Mouse (Mus musculus) neural tube, embryonic 11.5 days (tissue): Measurements from ENCODE around the gene Obsl1. TPM values are rescaled to one million over a fixed set of nuclear protein-coding genes. Genes with fewer than 3 reads are reported as not detected.

Source experiments
- ATAC-seq: fragments of 200-750 bp; cut with Nextera tagmentation; 2 replicates; pipeline ENCODE4 v1.8.0; 2017; ENCODE audit warnings: moderate number of reproducible peaks, mild to moderate bottlenecking, moderate TSS enrichment, moderate library complexity; ENCODE audit not compliant: insufficient read depth, low FRiP score, low TSS enrichment
- DNase-seq: peaks from one replicate; pipeline ENCODE4 v3.0.0-alpha.2; 2015; ENCODE audit warnings: low spot score
- H3K27ac ChIP-seq: fragments of 300-500 bp; sonication (generic); 2 replicates; pipeline ENCODE4 v1.5.1; 2014; ENCODE audit warnings: low read depth, mild to moderate bottlenecking, low read length
- H3K27me3 ChIP-seq: fragments of 300-500 bp; sonication (generic); 2 replicates; pipeline ENCODE4 v1.6.1; 2014; ENCODE audit warnings: mild to moderate bottlenecking, low read length, mixed read lengths; ENCODE audit not compliant: control insufficient read depth, insufficient read depth
- H3K36me3 ChIP-seq: fragments of 300-500 bp; sonication (generic); 2 replicates; pipeline ENCODE4 v1.6.1; 2014; ENCODE audit warnings: mild to moderate bottlenecking, low read length, moderate library complexity, mixed read lengths; ENCODE audit not compliant: control insufficient read depth, insufficient read depth
- H3K4me1 ChIP-seq: fragments of 300-500 bp; sonication (generic); 2 replicates; pipeline ENCODE4 v1.6.1; 2014; ENCODE audit warnings: low read length, mixed read lengths; ENCODE audit not compliant: control insufficient read depth, insufficient read depth
- H3K4me2 ChIP-seq: fragments of 300-500 bp; sonication (generic); 2 replicates; pipeline ENCODE4 v1.6.1; 2014; ENCODE audit warnings: low read depth, mild to moderate bottlenecking, moderate library complexity
- H3K4me3 ChIP-seq: fragments of 300-500 bp; sonication (generic); 2 replicates; pipeline ENCODE4 v1.5.1; 2014; ENCODE audit warnings: low read depth, low read length
- H3K9ac ChIP-seq: fragments of 300-500 bp; sonication (generic); 2 replicates; pipeline ENCODE4 v1.6.1; 2014; ENCODE audit warnings: mild to moderate bottlenecking, low read length
- H3K9me3 ChIP-seq: fragments of 300-500 bp; sonication (generic); 2 replicates; pipeline ENCODE4 v1.6.1; 2016; ENCODE audit warnings: low read length; ENCODE audit not compliant: control insufficient read depth
- WGBS: fragments of 180-500 bp; shearing (Covaris S2); extraction: QIAGEN DNeasy Blood & Tissue Kit; methylation state at CpG from one replicate; pipeline ENCODE4 v1.1.7; 2014; 5-methylcytosine and 5-hydroxymethylcytosine counted together
- polyA plus RNA-seq: library from polyadenylated mRNA; unstranded; fragments of >200 nt; fragmentation: Nextera tagmentation; extraction: Ambion mirVana; gene quantifications from 2 replicates; pipeline ENCODE4 v1.2.1, GENCODE M21; 2014

Obsl1 gene
- polyA plus RNA-seq, 1 experiment from 2014 or later: 44.8 TPM

DNA sequence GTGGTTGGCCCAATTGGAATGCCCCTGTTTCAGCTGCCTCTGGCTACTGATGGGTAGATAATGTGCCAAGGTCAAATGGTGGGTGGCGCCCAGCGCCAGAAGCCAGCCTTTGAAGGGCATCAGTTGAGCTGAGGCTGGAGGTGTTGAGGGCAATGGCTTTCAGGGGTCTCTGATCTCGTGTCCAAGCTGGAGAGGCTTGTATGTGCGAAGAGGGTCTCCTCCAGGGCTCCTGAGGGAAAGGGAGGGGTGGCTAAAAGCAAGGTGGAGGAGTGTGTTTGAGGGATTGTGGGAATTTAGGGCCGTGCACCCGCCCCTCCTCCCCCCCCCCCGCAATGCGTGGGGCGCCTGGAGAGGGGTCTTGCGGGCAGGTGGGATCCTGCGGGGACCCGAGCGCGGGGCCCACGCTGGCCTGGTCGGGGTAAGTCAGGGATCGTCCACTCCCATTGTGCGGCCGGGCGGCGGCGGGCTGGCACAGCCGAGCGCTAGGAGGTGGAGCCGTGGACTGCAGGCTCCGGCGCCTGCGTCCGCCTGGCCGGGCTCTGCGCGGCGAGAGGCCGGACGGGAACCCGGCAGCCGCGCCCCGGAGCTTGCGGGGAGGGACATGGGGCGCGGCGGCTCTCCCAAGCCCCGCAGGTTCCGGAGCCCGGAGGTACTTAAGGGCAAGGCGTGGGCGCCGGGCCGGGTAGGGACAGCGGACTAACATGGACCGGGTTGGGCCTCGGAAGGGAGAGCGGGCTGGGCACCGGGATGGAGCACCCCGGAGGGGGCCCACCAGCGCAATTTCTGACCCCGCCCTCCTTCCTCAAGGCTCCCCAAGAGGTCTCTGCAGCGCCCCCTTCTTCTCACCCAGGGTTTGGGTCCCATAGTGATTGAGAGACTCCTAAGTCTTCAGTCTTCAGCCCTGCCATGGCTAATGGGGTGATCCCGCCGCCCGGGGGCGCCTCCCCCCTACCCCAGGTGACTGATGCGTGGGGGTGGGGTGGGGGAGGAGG is 40.0 kb upstream of the Obsl1 start, which contains the start of gene Slc4a3:
Gene Slc4a3, plus strand, starts transcription at position 302 of the 992 bp plus-strand sequence.
- no peaks in the 10 kb centered on the region for H3K9me3 ChIP-seq
- H3K9ac ChIP-seq: peak within 1 kb of the TSS; percentile 89
- ATAC-seq: peak; percentile 86
- peaks cover 6% of the 10 kb centered on the region for H3K36me3 ChIP-seq
- peaks cover 9% of the 10 kb centered on the region; the same call in 1 of the 2 replicates for H3K4me1 ChIP-seq
- H3K4me2 ChIP-seq: peak within 1 kb of the TSS; percentile 71
- peak within 1 kb of the TSS; percentile 72 for H3K4me3 ChIP-seq
- WGBS: 2% methylated on average over 54 of the region's 64 CpGs
- peak within 1 kb of the TSS; percentile 54 for H3K27ac ChIP-seq
- DNase-seq: peak; percentile 81
- H3K27me3 ChIP-seq: no peaks in the 10 kb centered on the region

DNA sequence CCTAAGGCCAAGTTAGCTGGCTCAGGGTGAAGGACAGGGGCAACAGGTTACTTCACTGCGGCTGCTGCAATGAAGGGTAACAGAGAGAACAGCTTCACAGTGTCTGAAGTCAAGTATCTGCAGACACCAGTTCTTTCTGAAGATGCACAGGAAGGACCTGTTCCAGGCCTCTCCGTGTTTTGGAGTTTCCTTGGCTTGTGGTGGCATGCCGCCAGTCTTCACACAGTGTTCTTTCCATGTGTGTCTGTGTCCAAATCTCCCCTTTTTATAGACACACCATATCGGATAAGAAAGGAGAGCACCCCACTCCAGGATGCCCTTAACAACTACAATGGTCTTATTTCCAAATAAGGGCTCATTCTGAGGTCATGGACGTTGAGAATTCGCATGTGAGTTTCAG is 38.1 kb upstream of the Obsl1 start:
- Histone ChIP-seq H3K4me2 (no peak overlapping the region), H3K4me3 (no peak overlapping the region), H3K27me3 (no peaks in the 10 kb centered on the region), H3K27ac (no peak overlapping the region), H3K9me3 (no peaks in the 10 kb centered on the region), H3K9ac (no peak overlapping the region), H3K4me1 (peaks cover 9% of the 10 kb centered on the region; the same call in 1 of the 2 replicates), H3K36me3 (no peaks in the 10 kb centered on the region)
- no peak for ATAC-seq
- 92% methylated on average over 6 of the region's 6 CpGs for WGBS
- DNase-seq: no peak

DNA sequence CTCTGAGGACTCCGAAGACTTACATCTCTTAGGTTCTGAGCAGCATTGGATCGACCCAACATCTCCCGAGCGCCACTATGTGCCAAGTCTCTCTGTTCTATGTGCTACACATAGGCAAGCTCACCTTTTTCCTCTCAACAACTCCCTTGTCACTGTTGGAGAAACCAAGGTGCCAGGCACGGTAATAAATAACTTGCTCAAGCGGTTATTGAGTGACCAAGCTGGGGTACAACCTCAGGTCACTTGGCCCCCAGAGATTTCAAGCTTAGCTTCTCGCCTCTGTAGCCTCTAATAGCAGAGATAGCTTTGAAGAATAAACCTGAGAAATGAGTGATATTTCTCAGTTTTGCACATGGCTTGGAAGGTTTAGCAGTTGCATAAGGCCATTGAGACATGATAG is 35.2 kb upstream of the Obsl1 start:
- 91% methylated on average over 7 of the region's 7 CpGs for WGBS

DNA sequence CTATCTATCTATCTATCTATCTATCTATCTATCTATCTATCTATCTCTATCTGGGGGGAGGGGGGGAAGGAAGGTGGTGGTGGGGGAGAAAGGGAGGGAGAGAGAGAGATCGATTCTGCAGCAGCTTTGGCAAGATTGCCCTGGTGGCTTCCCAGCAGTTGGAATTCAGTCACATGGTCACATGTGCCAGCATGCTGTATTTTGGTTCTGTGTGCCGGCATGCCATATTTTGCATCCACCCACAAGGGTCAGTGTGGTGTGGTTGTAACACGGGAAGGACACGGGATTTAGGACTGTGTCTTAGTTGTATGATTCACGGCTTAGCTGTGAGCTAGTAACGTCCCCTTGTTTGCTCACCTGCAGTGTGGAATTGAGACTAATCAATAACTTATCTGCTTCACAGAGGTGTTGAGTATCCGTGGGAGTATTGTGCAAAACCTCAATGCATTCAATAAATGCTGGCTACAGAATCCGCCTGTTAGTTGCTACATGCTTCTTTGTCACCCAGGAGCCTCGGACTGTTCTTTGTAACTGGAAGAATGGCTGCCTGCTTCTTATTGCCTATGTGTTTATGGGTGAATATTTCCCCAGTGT is 32.4 kb upstream of the Obsl1 start:
- H3K4me3 ChIP-seq: no peak overlapping the region
- WGBS: 83% methylated on average over 9 of the region's 9 CpGs
- ATAC-seq (no peak), DNase-seq (no peak)
- H3K9me3 ChIP-seq: no peaks in the 10 kb centered on the region
- H3K36me3 ChIP-seq: peaks cover 2% of the 10 kb centered on the region; the same call in 1 of the 2 replicates
- no peak overlapping the region for H3K9ac ChIP-seq
- no peak overlapping the region for H3K4me2 ChIP-seq
- H3K27ac ChIP-seq: no peak overlapping the region
- H3K27me3 ChIP-seq: no peaks in the 10 kb centered on the region
- H3K4me1 ChIP-seq: no peaks in the 10 kb centered on the region

More for the DNA sequence above, 35.2 kb upstream of the Obsl1 start:
- H3K36me3 ChIP-seq: no peaks in the 10 kb centered on the region
- ATAC-seq: no peak
- H3K4me3 ChIP-seq: no peak overlapping the region
- peaks cover 3% of the 10 kb centered on the region; the same call in 1 of the 2 replicates for H3K4me1 ChIP-seq
- no peaks in the 10 kb centered on the region for H3K9me3 ChIP-seq
- no peaks in the 10 kb centered on the region for H3K27me3 ChIP-seq
- no peak for DNase-seq
- no peak overlapping the region for H3K9ac ChIP-seq
- no peak overlapping the region for H3K4me2 ChIP-seq
- H3K27ac ChIP-seq: no peak overlapping the region

DNA sequence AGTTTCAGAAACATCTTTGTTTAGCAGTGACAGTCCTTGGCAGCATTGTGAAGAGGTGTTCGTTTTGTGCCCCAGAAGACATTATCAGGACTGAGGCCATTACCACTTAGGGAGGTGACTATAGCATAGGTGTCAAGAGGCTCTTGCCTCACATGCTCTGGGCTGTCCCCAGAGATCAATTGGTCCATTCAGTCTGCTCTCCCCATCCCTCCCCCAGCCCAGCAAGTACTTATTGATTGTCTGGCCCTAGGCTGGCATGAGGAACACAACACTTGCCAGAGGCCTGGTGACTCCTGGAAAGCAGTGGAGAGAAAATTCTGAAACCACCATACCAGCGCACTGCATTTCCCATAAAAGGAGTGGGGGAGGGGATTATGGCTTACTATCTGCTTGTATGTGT is 31.3 kb upstream of the Obsl1 start:
- no peak for ATAC-seq
- no peaks in the 10 kb centered on the region for H3K9me3 ChIP-seq
- no peaks in the 10 kb centered on the region for H3K27me3 ChIP-seq
- DNase-seq: no peak
- H3K4me2 ChIP-seq: no peak overlapping the region
- no peak overlapping the region for H3K9ac ChIP-seq
- no peak overlapping the region for H3K4me3 ChIP-seq
- 76% methylated on average over 2 of the region's 2 CpGs for WGBS
- H3K27ac ChIP-seq: no peak overlapping the region
- no peaks in the 10 kb centered on the region for H3K4me1 ChIP-seq
- H3K36me3 ChIP-seq: peaks cover 3% of the 10 kb centered on the region

DNA sequence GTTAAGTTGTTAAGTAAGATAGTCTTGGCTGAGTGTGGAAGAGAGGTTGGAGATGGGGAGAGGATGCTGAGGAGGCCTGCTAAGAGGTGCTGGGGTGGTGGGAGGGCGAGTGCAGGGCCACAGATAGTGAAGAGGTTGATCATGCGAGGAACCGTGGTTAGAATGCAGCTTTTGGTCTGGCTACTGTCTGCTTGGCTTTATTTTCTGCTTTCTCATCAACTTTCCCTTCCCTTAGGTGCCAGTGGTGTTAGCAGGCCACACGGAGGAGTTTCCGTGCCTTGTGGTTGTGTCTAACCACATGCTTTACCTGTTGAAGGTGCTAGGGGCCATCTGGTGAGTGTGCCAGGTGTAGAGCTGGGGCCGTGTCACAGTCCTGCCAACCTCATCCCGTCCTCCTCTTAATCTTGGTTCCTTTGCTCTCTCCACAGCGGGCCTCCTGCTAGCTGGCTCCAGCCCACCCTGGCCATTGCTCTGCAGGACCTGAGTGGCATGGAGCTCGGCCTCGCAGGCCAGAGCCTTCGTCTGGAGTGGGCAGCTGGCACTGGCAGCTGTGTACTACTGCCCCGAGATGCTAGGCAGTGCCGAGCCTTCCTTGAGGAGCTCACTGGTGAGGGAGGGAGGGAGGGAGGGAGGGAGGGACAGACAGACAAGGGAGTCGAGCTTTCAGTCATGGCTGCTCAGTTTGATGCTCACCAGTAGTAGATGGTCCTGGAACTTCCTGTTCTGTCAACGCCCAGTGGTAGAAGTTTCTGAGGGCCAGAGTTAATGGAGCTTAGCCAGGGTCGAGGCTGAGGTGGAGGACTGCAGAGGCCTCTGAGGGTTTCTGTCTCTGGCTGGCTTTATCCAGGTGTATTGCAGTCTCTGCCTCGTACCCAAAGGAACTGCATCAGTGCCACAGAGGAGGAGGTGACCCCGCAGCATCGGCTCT is 27.3 kb upstream of the Obsl1 start:
- H3K4me2 ChIP-seq: no peak overlapping the region
- DNase-seq: no peak
- no peak overlapping the region for H3K4me3 ChIP-seq
- ATAC-seq: no peak
- no peaks in the 10 kb centered on the region for H3K4me1 ChIP-seq
- H3K36me3 ChIP-seq: peaks cover 5% of the 10 kb centered on the region
- no peaks in the 10 kb centered on the region for H3K9me3 ChIP-seq
- WGBS: 88% methylated on average over 19 of the region's 19 CpGs
- H3K9ac ChIP-seq: no peak overlapping the region
- no peak overlapping the region for H3K27ac ChIP-seq
- no peaks in the 10 kb centered on the region for H3K27me3 ChIP-seq

DNA sequence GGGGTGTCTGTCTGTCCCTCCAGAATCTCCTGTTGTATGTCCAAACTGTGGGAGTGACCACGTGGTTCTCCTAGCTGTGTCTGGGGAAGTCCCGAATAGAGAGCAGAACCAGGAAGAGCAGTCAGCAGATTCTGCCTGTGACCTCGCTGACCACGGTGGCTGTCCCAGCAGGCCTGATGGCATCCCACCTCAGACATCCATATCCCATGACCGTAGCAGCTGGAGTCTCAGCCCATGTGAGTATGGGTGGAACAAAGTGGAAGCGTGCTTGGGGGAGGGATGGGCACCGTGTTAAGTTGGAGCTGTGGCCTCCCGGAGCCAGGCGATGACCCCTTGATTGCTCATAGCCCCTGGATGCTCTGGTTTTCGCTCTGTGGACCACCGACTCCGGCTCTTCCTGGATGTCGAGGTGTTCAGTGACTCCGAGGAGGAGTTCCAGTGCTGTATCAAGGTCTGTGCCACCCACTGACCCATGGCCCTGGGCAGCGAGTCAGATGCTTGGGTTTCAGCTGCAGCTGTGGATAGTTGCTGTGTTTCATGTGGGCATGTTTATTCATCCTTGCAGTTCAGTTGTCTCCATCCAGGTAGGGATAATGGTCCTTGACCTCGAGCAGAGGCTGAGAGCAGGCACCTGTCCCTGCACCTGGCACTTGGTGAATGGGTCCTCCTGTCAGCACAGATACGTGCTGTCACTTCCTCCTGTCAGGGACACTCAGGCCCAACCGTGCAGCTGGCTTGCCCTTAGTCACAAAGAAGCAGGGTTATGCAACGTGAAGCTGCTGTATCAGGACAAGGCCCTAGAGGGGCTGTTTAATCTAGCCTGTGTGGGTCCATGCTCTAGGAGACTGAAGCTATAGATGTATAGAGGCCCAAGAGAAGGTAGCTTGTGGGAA is 26.3 kb upstream of the Obsl1 start:
- no peak for ATAC-seq
- DNase-seq: no peak
- peaks cover 5% of the 10 kb centered on the region for H3K36me3 ChIP-seq
- H3K4me2 ChIP-seq: no peak overlapping the region
- H3K27ac ChIP-seq: no peak overlapping the region
- no peaks in the 10 kb centered on the region for H3K9me3 ChIP-seq
- no peaks in the 10 kb centered on the region for H3K27me3 ChIP-seq
- WGBS: 91% methylated on average over 19 of the region's 19 CpGs
- H3K9ac ChIP-seq: no peak overlapping the region
- no peaks in the 10 kb centered on the region for H3K4me1 ChIP-seq
- no peak overlapping the region for H3K4me3 ChIP-seq
